28 mouse cellular contexts compared by ENCODE assay signal in genomic region chr12:102491911-102492310, GRCm38 (mm10).
"Had no signal": no experiment of that assay in that cellular context is flagged by ENCODE, and none has a peak within 500 bp of the region (broad histone marks: within the 10 kb centered on the region; RNA-seq: fewer than 3 reads in every experiment).

No protein-coding gene starts in this region.

- H3K4me1 ChIP-seq: limb, embryonic 12.5 days; limb, embryonic 13.5 days; limb, embryonic 15.5 days; liver, embryonic 12.5 days; liver, embryonic 13.5 days; liver, embryonic 15.5 days; lung, embryonic 15.5 days; midbrain, embryonic 10.5 days; midbrain, embryonic 12.5 days; midbrain, embryonic 13.5 days; midbrain, embryonic 15.5 days; neural tube, embryonic 12.5 days had no signal

- DNase-seq: left cerebral cortex, postnatal 4 days; liver; liver, embryonic 13.5 days; liver, postnatal 0 days; lung, adult 18-20 months; lung, adult 2 months; lung, embryonic 14.5 days; lung, postnatal 10 days; lung, postnatal 14 days; lung, postnatal 36 days; lung, postnatal 4 days; midbrain, embryonic 14.5 days had no signal

- H3K9me3 ChIP-seq: limb, embryonic 10.5 days; limb, embryonic 12.5 days; limb, embryonic 13.5 days; limb, embryonic 15.5 days; liver, embryonic 12.5 days; liver, embryonic 13.5 days; liver, embryonic 15.5 days; lung, embryonic 15.5 days; megakaryocyte, embryonic 14.5 days; midbrain, embryonic 10.5 days; midbrain, embryonic 12.5 days; midbrain, embryonic 13.5 days; midbrain, embryonic 15.5 days; neural tube, embryonic 12.5 days had no signal

- H3K27me3 ChIP-seq: limb, embryonic 12.5 days; limb, embryonic 13.5 days; limb, embryonic 15.5 days; liver, embryonic 12.5 days; liver, embryonic 13.5 days; liver, embryonic 15.5 days; lung, embryonic 15.5 days; megakaryocyte, embryonic 14.5 days; midbrain, embryonic 12.5 days; midbrain, embryonic 13.5 days; midbrain, embryonic 15.5 days; neural tube, embryonic 12.5 days had no signal

- H3K27ac ChIP-seq: limb, embryonic 10.5 days; limb, embryonic 12.5 days; limb, embryonic 13.5 days; limb, embryonic 15.5 days; liver, embryonic 12.5 days; liver, embryonic 13.5 days; liver, embryonic 14.5 days; liver, embryonic 15.5 days; lung, embryonic 15.5 days; macrophage; midbrain, embryonic 10.5 days; midbrain, embryonic 12.5 days; midbrain, embryonic 13.5 days; midbrain, embryonic 15.5 days; neural tube, embryonic 12.5 days had no signal

- H3K4me3 ChIP-seq: limb, embryonic 10.5 days; limb, embryonic 12.5 days; limb, embryonic 13.5 days; limb, embryonic 15.5 days; liver, embryonic 12.5 days; liver, embryonic 13.5 days; liver, embryonic 15.5 days; lung, embryonic 15.5 days; megakaryocyte, embryonic 14.5 days; midbrain, embryonic 10.5 days; midbrain, embryonic 12.5 days; midbrain, embryonic 13.5 days; midbrain, embryonic 15.5 days; myocyte; neural tube, embryonic 12.5 days had no signal
